Mouse (Mus musculus): ENCODE data around the gene Sort1. TPM values are rescaled to one million over a fixed set of nuclear protein-coding genes. Genes with fewer than 3 reads are reported as not detected.
"Not testable (repeated sequence)": the region's sequence is repeated elsewhere in the genome, so short reads cannot be mapped to it uniquely, and the experiment has no call there.

Sort1 gene
- 9.4 and 12.1 TPM in 2 replicates for polyA plus RNA-seq (2016; fragmentation: Nextera tagmentation; extraction: Ambion mirVana)

- Histone ChIP-seq H3K4me1 (peaks cover 52% of the 10 kb centered on the region), H3K27ac (peak within 1 kb of the TSS; percentile 88), H3K27me3 (ENCODE audit: low read depth, poor library complexity, severe bottlenecking) (0 out of 2 replicates have a peak, but pooled peaks cover 4% of the 10 kb centered on the region), H3K9me3 (replicated peaks) (no peaks in the 10 kb centered on the region), H3K4me3 (peak within 1 kb of the TSS; percentile 94), H3K36me3 (peaks cover 16% of the 10 kb centered on the region)
- under 1% methylated on average over 109 of the region's 109 CpGs for WGBS
- peak; percentile 95 for DNase-seq (ENCODE audit: low spot score)
These were observed at the start of gene Sort1 for GRCm38 (mm10) chr3:108283781-108284601. TSS of gene Sort1 (plus strand) at chr3:108284082.

- 85% methylated on average over 4 of the region's 4 CpGs for WGBS
- not testable (repeated sequence) for H3K9me3 ChIP-seq (replicated peaks); DNase-seq (ENCODE audit: low spot score)
These were observed 46.3 kb upstream of the Sort1 start for GRCm38 (mm10) chr3:108237474-108238102.

GRCm38 (mm10) chr3:108241243-108241839 is 42.5 kb upstream of the Sort1 start:
- Histone ChIP-seq H3K4me1 (no peaks in the 10 kb centered on the region), H3K4me3 (no peak overlapping the region), H3K36me3 (no peaks in the 10 kb centered on the region), H3K27me3 (ENCODE audit: low read depth, poor library complexity, severe bottlenecking) (no peaks in the 10 kb centered on the region), H3K9me3 (replicated peaks) (no peaks in the 10 kb centered on the region), H3K27ac (no peak overlapping the region)
- DNase-seq (ENCODE audit: low spot score) = no peak
- 95% methylated on average over 3 of the region's 3 CpGs for WGBS

More at GRCm38 (mm10) chr3:108237474-108238102, 46.3 kb upstream of the Sort1 start:
- not testable (repeated sequence) for H3K4me1 ChIP-seq; H3K27ac ChIP-seq; H3K27me3 ChIP-seq (ENCODE audit: low read depth, poor library complexity, severe bottlenecking); H3K36me3 ChIP-seq; H3K4me3 ChIP-seq

GRCm38 (mm10) chr3:108246857-108247256 is 37.0 kb upstream of the Sort1 start:
- no peaks in the 10 kb centered on the region for H3K4me1 ChIP-seq
- 91% methylated on average over 2 of the region's 2 CpGs for WGBS

GRCm38 (mm10) chr3:108256719-108257637 is 26.9 kb upstream of the Sort1 start, which contains the start of gene Psma5:
TSS of gene Psma5 (plus strand) at chr3:108256926.
- peak; percentile 96 for DNase-seq (ENCODE audit: low spot score)
- peaks cover 10% of the 10 kb centered on the region; the same call in 1 of the 2 replicates for H3K4me1 ChIP-seq
- under 1% methylated on average over 79 of the region's 79 CpGs for WGBS
- H3K9me3 ChIP-seq (replicated peaks) = no peaks in the 10 kb centered on the region
- H3K27me3 ChIP-seq (ENCODE audit: low read depth, poor library complexity, severe bottlenecking) = no peaks in the 10 kb centered on the region
- H3K4me3 ChIP-seq = peak within 1 kb of the TSS; percentile 96
- H3K27ac ChIP-seq = peak within 1 kb of the TSS; percentile 83
- peaks cover 14% of the 10 kb centered on the region for H3K36me3 ChIP-seq

More at GRCm38 (mm10) chr3:108246857-108247256, 37.0 kb upstream of the Sort1 start:
- no peaks in the 10 kb centered on the region for H3K36me3 ChIP-seq
- H3K4me3 ChIP-seq = no peak overlapping the region
- H3K9me3 ChIP-seq (replicated peaks) = no peaks in the 10 kb centered on the region
- H3K27ac ChIP-seq = no peak overlapping the region
- no peak for DNase-seq (ENCODE audit: low spot score)
- H3K27me3 ChIP-seq (ENCODE audit: low read depth, poor library complexity, severe bottlenecking) = no peaks in the 10 kb centered on the region

GRCm38 (mm10) chr3:108257831-108258500 is 25.9 kb upstream of the Sort1 start:
- peak overlapping the region; percentile 83; the same call in 1 of the 2 replicates for H3K27ac ChIP-seq
- peak overlapping the region; percentile 96 for H3K4me3 ChIP-seq
- 80% methylated on average over 3 of the region's 3 CpGs for WGBS
- no peaks in the 10 kb centered on the region for H3K9me3 ChIP-seq (replicated peaks)
- peaks cover 23% of the 10 kb centered on the region for H3K36me3 ChIP-seq
- peaks cover 10% of the 10 kb centered on the region; the same call in 1 of the 2 replicates for H3K4me1 ChIP-seq
- no peaks in the 10 kb centered on the region for H3K27me3 ChIP-seq (ENCODE audit: low read depth, poor library complexity, severe bottlenecking)
- no peak for DNase-seq (ENCODE audit: low spot score)

GRCm38 (mm10) chr3:108259319-108259718 is 24.6 kb upstream of the Sort1 start:
- no peak for DNase-seq (ENCODE audit: low spot score)
- Histone ChIP-seq H3K27me3 (ENCODE audit: low read depth, poor library complexity, severe bottlenecking) (no peaks in the 10 kb centered on the region), H3K4me1 (peaks cover 10% of the 10 kb centered on the region; the same call in 1 of the 2 replicates), H3K4me3 (no peak overlapping the region), H3K36me3 (peaks cover 31% of the 10 kb centered on the region), H3K9me3 (replicated peaks) (no peaks in the 10 kb centered on the region), H3K27ac (no peak overlapping the region)
- WGBS = 88% methylated on average over 3 of the region's 3 CpGs

- 81% methylated on average over 5 of the region's 5 CpGs for WGBS
These were observed 4.4 kb upstream of the Sort1 start for GRCm38 (mm10) chr3:108279495-108279894.

GRCm38 (mm10) chr3:108282401-108283240 is 1.3 kb upstream of the Sort1 start:
- Histone ChIP-seq H3K27me3 (ENCODE audit: low read depth, poor library complexity, severe bottlenecking) (0 out of 2 replicates have a peak, but pooled peaks cover 4% of the 10 kb centered on the region), H3K4me3 (peak overlapping the region; percentile 94), H3K4me1 (peaks cover 39% of the 10 kb centered on the region), H3K9me3 (replicated peaks) (no peaks in the 10 kb centered on the region), H3K27ac (peak overlapping the region; percentile 88), H3K36me3 (peaks cover 29% of the 10 kb centered on the region)
- no peak for DNase-seq (ENCODE audit: low spot score)
- WGBS = 39% methylated on average over 12 of the region's 12 CpGs

More at GRCm38 (mm10) chr3:108279495-108279894, 4.4 kb upstream of the Sort1 start:
- not testable (repeated sequence) for DNase-seq (ENCODE audit: low spot score); H3K4me3 ChIP-seq; H3K27me3 ChIP-seq (ENCODE audit: low read depth, poor library complexity, severe bottlenecking); H3K27ac ChIP-seq; H3K9me3 ChIP-seq (replicated peaks)
- H3K4me1 ChIP-seq = peaks cover 20% of the 10 kb centered on the region
- peaks cover 60% of the 10 kb centered on the region for H3K36me3 ChIP-seq

- Histone ChIP-seq H3K9me3 (replicated peaks) (no peaks in the 10 kb centered on the region), H3K27me3 (ENCODE audit: low read depth, poor library complexity, severe bottlenecking) (0 out of 2 replicates have a peak, but pooled peaks cover 4% of the 10 kb centered on the region), H3K4me3 (peak overlapping the region; percentile 94), H3K36me3 (peaks cover 23% of the 10 kb centered on the region), H3K27ac (peak overlapping the region; percentile 88), H3K4me1 (peaks cover 44% of the 10 kb centered on the region)
- WGBS = 18% methylated on average over 6 of the region's 6 CpGs
- no peak for DNase-seq (ENCODE audit: low spot score)
These were observed 681 bp upstream of the Sort1 start for GRCm38 (mm10) chr3:108283241-108283561.

Measured in limb, embryonic 10.5 days (tissue).